Mouse (Mus musculus): Measurements from ENCODE around the gene Ccdc24. TPM values are rescaled to one million over a fixed set of nuclear protein-coding genes. Genes with fewer than 3 reads are reported as not detected.

Gene Ccdc24
- polyA plus RNA-seq (2014; fragmentation: Illumina TruSeq; extraction: RNeasy Lipid Tissue Mini Kit (QIAGEN cat#74804); ENCODE audit: insufficient read depth, low read depth, low replicate concordance), result 4.5 TPM

GRCm38 (mm10) chr4:117872471-117872886 is at the start of gene Ccdc24:
Ccdc24 (minus strand) TSS chr4:117872557.

DNA sequence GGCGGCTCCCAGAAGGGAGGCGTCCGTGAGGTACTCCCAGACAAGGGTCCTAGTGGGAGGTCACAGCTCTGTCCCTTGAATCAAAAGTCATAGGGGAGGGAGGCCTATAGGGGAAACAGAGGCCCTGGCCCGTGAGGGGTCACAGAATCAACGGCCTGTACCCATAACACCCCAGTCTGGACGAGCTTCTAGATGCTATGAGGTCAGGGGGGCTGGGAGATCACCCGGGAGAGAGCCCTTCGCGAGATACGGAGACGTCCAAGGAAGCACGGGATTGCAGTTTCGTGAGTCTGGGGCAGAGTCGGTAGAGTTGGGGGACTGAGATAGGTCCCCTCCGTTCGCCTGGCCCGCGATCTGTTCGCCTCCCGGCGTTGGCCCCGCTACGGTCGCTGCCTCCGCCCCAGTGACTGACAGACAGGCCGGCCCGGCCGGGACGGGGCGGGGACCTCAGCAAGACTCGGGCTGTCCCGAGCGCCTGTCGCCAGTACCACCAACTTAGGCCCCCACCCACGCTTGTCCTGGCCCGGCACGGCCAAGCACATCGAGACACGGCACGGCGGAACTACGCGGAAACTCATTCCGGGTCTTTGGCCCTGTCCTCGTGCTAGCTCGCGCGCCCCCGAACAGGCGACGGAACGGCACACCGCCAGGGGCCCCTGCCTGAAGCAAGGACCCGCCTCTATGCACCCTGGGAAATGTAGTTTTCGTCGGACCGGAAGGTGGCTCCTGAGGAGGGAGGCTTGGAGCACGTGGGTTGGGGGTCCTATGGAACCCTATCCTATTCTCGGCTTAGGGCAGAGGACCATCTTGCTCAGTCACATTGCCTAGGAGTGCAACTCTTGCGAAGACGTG is 42.5 kb upstream of the Ccdc24 start, which contains the start of gene Ipo13:
Ipo13 (minus strand) TSS at position 409 of the 852 bp plus-strand sequence.

DNA sequence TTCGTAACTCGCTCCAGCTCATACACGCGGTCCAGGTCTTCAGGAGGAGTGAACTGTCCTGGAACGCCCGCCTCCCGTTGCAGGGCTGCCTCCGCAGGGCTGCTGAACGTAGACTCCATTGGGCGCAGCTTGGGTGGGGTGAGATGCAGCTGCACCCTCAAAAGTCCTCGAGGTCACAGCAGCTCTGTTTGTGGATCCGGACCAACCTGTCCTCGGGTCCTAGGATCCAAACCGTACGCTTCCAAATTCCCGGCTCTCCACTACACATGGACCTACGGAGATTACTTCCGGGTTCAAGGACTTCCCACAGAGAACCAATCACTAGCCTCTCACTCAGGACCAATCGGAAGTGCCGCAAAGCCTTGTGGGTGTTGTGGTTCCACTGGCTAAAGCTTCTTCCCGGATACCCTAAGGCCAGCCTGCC is 19.4 kb upstream of the Ccdc24 start, which contains the start of gene Dph2:
Dph2 (minus strand) TSS at position 295 of the 424 bp plus-strand sequence.

DNA sequence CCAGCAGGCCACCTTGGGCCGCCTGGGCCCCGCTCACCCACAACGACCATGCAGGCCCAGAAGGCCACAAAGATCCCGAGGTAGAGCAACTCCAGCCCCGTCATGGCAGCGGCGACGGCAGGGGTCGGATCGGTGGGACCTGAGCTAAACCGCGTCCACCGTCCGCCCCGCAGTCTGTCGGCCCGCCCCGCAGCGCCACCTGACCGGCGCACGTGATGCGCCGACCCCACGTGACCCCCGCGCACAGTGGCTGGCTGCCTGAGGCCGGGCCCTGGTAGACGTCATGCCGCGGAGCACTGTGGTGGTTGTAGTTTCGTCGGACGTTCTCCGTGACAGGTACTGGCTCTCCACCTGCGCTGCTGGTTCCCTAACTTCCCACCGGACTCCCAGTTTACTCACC is 14.8 kb upstream of the Ccdc24 start, which contains the start of gene Atp6v0b:
Atp6v0b (minus strand) TSS at position 201 of the 400 bp plus-strand sequence.

DNA sequence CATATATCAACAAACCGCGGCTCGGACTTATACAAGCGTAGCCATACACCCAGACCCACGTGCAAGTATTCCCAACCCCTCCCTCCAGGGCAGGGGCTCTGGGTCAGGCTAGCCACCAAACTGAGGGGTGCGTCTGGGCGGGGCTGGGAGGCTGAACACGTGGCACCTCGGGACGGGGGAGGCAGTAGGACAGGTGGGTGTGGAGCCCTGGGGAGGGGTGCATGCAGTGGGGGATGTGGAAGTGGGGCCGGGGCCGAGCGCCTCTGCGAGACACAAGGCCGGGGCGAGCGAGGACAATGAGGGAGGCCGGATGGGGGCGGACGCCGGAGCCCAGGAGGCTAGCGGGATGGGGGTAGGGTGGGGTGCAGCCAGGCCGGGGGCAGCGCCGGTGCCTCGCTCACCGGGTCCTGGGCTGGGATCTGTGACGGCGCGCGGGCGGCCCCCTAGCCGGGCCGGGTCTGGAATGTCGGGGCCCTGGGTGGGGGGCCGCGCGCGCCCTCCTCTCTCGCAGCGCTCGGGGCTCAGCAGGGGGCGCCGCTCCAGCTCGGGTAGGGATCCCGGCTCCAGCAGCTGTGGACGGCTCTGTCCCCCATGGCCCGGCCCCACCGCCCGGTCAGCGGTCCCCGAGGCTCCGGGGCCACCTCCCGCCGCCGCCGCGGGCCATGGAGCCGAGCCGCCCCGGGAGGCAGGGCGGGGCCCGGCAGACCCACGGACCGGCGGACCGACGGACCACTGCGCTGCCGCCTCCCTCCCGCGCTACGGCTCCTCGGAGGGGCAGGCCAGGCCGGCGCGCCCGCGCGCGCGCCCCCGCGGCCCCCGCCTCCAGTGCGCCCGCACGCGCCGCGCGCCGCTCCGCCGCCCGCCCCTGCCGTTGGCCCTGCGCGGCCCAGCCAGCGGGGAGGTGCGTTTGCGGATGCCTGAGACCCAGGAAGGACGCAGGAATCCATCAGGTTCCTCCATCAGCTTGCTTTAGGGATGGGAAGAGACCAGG is 10.6 kb upstream of the Ccdc24 start, which contains the start of gene B4galt2:
B4galt2 (minus strand) TSS at position 787 of the 991 bp plus-strand sequence.

DNA sequence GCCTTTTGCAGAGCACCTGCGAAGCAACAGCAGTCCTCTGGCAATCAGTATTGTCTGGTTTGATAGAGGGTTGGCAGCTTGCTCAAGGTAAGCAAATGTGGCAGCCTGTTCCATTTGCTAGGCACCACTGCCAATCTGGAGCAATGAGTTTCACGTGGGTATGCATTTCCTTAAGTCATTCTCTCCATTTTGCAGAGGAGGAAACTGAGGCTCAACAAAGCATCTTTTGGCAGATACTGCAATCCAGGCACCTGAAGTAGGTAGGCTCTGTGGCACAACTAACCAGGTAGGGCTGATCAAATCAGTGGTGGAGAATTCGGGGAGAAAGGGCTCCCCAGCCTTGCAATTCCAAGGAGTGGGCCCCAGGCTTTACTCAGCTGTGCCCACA is 37.9 kb downstream of the Ccdc24 start, which contains the start of gene Slc6a9:
Slc6a9 (plus strand) TSS at position 50 of the 388 bp plus-strand sequence.

Other genes starting within 250 kb of the Ccdc24 start
- gene Dmap1, start 190.3 kb downstream of the Ccdc24 start, polyA plus RNA-seq (2014; fragmentation: Illumina TruSeq; extraction: RNeasy Lipid Tissue Mini Kit (QIAGEN cat#74804); ENCODE audit: insufficient read depth, low read depth, low replicate concordance), result 16.7 TPM
- gene Gm12845, start 148.1 kb downstream of the Ccdc24 start, polyA plus RNA-seq (2014; fragmentation: Illumina TruSeq; extraction: RNeasy Lipid Tissue Mini Kit (QIAGEN cat#74804); ENCODE audit: insufficient read depth, low read depth, low replicate concordance), result not detected
- not detected for gene Klf17, start 106.9 kb downstream of the Ccdc24 start, polyA plus RNA-seq (2014; fragmentation: Illumina TruSeq; extraction: RNeasy Lipid Tissue Mini Kit (QIAGEN cat#74804); ENCODE audit: insufficient read depth, low read depth, low replicate concordance)
- 11.3 TPM for gene Slc6a9, start 38.1 kb downstream of the Ccdc24 start, polyA plus RNA-seq (2014; fragmentation: Illumina TruSeq; extraction: RNeasy Lipid Tissue Mini Kit (QIAGEN cat#74804); ENCODE audit: insufficient read depth, low read depth, low replicate concordance)
- 4.5 TPM for gene B4galt2, start 10.9 kb upstream of the Ccdc24 start, polyA plus RNA-seq (2014; fragmentation: Illumina TruSeq; extraction: RNeasy Lipid Tissue Mini Kit (QIAGEN cat#74804); ENCODE audit: insufficient read depth, low read depth, low replicate concordance)
- gene Atp6v0b, start 14.8 kb upstream of the Ccdc24 start, polyA plus RNA-seq (2014; fragmentation: Illumina TruSeq; extraction: RNeasy Lipid Tissue Mini Kit (QIAGEN cat#74804); ENCODE audit: insufficient read depth, low read depth, low replicate concordance), result 261 TPM
- gene Dph2, start 19.5 kb upstream of the Ccdc24 start, polyA plus RNA-seq (2014; fragmentation: Illumina TruSeq; extraction: RNeasy Lipid Tissue Mini Kit (QIAGEN cat#74804); ENCODE audit: insufficient read depth, low read depth, low replicate concordance), result 5.3 TPM
- 32.2 TPM for gene Ipo13, start 42.4 kb upstream of the Ccdc24 start, polyA plus RNA-seq (2014; fragmentation: Illumina TruSeq; extraction: RNeasy Lipid Tissue Mini Kit (QIAGEN cat#74804); ENCODE audit: insufficient read depth, low read depth, low replicate concordance)
- 1.0 TPM for gene Artn, start 57.2 kb upstream of the Ccdc24 start, polyA plus RNA-seq (2014; fragmentation: Illumina TruSeq; extraction: RNeasy Lipid Tissue Mini Kit (QIAGEN cat#74804); ENCODE audit: insufficient read depth, low read depth, low replicate concordance)

All from lung, adult 10 weeks (tissue).